Mouse (Mus musculus) G1E (cell line): Measurements from ENCODE around the gene Ncapd2. TPM values are rescaled to one million over a fixed set of nuclear protein-coding genes. Genes with fewer than 3 reads are reported as not detected.

Source experiments
- ATAC-seq: 2 replicates; pipeline ENCODE4 v1.8.0; 2016; ENCODE audit warnings: mild to moderate bottlenecking; ENCODE audit not compliant: insufficient number of reproducible peaks, poor library complexity, low FRiP score, severe bottlenecking; ENCODE audit errors: extremely low read depth
- DNase-seq: peaks from one replicate; pipeline ENCODE4 v3.0.0; 2012; ENCODE audit warnings: low spot score
- H3K27me3 ChIP-seq: 2 replicates; pipeline ENCODE4 v1.6.1; 2012; ENCODE audit warnings: mild to moderate bottlenecking, low read length, inconsistent platforms; ENCODE audit not compliant: insufficient read depth
- H3K36me3 ChIP-seq: replicated peaks from 2 replicates; pipeline ENCODE3; 2012; ENCODE audit warnings: mild to moderate bottlenecking, inconsistent platforms
- H3K4me1 ChIP-seq: 2 replicates; pipeline ENCODE4 v1.6.1; 2012; ENCODE audit warnings: low read depth, low read length, inconsistent platforms, mixed read lengths; ENCODE audit not compliant: insufficient read depth
- H3K4me3 ChIP-seq: 2 replicates; pipeline ENCODE4 v1.5.1; 2012; ENCODE audit warnings: low read depth, mild to moderate bottlenecking, inconsistent platforms, low read length, moderate library complexity, mixed read lengths
- H3K9me3 ChIP-seq: replicated peaks from 2 replicates; pipeline ENCODE4 v1.6.1; 2012; ENCODE audit warnings: inconsistent platforms
- CTCF ChIP-seq: IDR thresholded peaks from 2 replicates; pipeline ENCODE4 v1.5.1; 2012; ENCODE audit warnings: low read depth, low read length, inconsistent platforms, mixed read lengths
- GATA1 ChIP-seq: IDR thresholded peaks from 2 replicates; pipeline ENCODE4 v1.6.1; 2012; ENCODE audit warnings: borderline replicate concordance, low read length, inconsistent platforms, mixed read lengths
- GATA2 ChIP-seq: IDR thresholded peaks from 2 replicates; pipeline ENCODE4 v1.6.1; 2012; ENCODE audit warnings: low read depth, low read length, inconsistent platforms, borderline replicate concordance
- POLR2AphosphoS5 ChIP-seq: IDR thresholded peaks from 2 replicates; pipeline ENCODE4 v1.6.1; 2012; ENCODE audit warnings: low read depth, low read length, inconsistent platforms; ENCODE audit not compliant: insufficient replicate concordance
- TAL1 ChIP-seq: conservative IDR thresholded peaks from 2 replicates; pipeline ENCODE4 v1.6.1; 2012; ENCODE audit warnings: low read depth, low read length, inconsistent platforms, mixed read lengths
- polyA plus RNA-seq: library from polyadenylated mRNA; stranded (reverse); fragments of >175 nt; gene quantifications from 2 replicates; pipeline ENCODE4 v1.2.3, GENCODE M21; 2012
- total RNA-seq, 2 experiments: library from RNA; stranded (forward) in 1 of 2; stranded (reverse) in 1 of 2; fragments of 200-1000 nt in 1 of 2; fragments of >200 nt in 1 of 2; fragmentation: Nextera tagmentation in 1 of 2; gene quantifications; 2 replicates each; pipeline ENCODE4 v1.2.3; 2014 to 2017

Ncapd2 gene
- total and polyA plus RNA-seq, 3 experiments = 243 to 557 (median 269) TPM

GRCm38 (mm10) chr6:125155262-125155661 is 36.2 kb downstream of the Ncapd2 start:
- no peak for ATAC-seq
- H3K4me3 ChIP-seq = no peak overlapping the region

GRCm38 (mm10) chr6:125154550-125154949 is 37.0 kb downstream of the Ncapd2 start:
- H3K27me3 ChIP-seq = no peaks in the 10 kb centered on the region
- peaks cover 71% of the 10 kb centered on the region for H3K4me1 ChIP-seq
- TF ChIP-seq GATA1 = no peak
- no peak for TF ChIP-seq POLR2AphosphoS5
- no peak for TF ChIP-seq GATA2
- no peak for TF ChIP-seq CTCF
- no peak for TF ChIP-seq TAL1
- no peak overlapping the region for H3K4me3 ChIP-seq
- ATAC-seq (no peak), DNase-seq (no peak)
- H3K9me3 ChIP-seq = no peaks in the 10 kb centered on the region
- H3K36me3 ChIP-seq = peaks cover 92% of the 10 kb centered on the region

More at GRCm38 (mm10) chr6:125155262-125155661, 36.2 kb downstream of the Ncapd2 start:
- TF ChIP-seq GATA1 (no peak), POLR2AphosphoS5 (no peak), GATA2 (no peak), TAL1 (no peak), CTCF (no peak)
- Histone ChIP-seq H3K4me1 (peaks cover 73% of the 10 kb centered on the region), H3K27me3 (no peaks in the 10 kb centered on the region), H3K9me3 (no peaks in the 10 kb centered on the region), H3K36me3 (peaks cover 94% of the 10 kb centered on the region)
- DNase-seq = no peak

GRCm38 (mm10) chr6:125153682-125154081 is 37.8 kb downstream of the Ncapd2 start:
- TF ChIP-seq GATA2 (no peak), GATA1 (no peak), CTCF (no peak), POLR2AphosphoS5 (no peak), TAL1 (no peak)
- DNase-seq (no peak), ATAC-seq (no peak)
- H3K27me3 ChIP-seq = no peaks in the 10 kb centered on the region
- no peak overlapping the region for H3K4me3 ChIP-seq
- peaks cover 71% of the 10 kb centered on the region for H3K4me1 ChIP-seq
- H3K9me3 ChIP-seq = no peaks in the 10 kb centered on the region
- peaks cover 92% of the 10 kb centered on the region for H3K36me3 ChIP-seq

- peaks cover 95% of the 10 kb centered on the region for H3K36me3 ChIP-seq
- DNase-seq (no peak), ATAC-seq (no peak)
- no peaks in the 10 kb centered on the region for H3K9me3 ChIP-seq
- peaks cover 76% of the 10 kb centered on the region for H3K4me1 ChIP-seq
- H3K27me3 ChIP-seq = no peaks in the 10 kb centered on the region
- peak overlapping the region; percentile 64; the same call in 1 of the 2 replicates for H3K4me3 ChIP-seq
- TF ChIP-seq CTCF (no peak), GATA1 (no peak), GATA2 (no peak), TAL1 (no peak), POLR2AphosphoS5 (no peak)
Observed at GRCm38 (mm10) chr6:125153018-125153389, 38.5 kb downstream of the Ncapd2 start.

GRCm38 (mm10) chr6:125152212-125153017 is 39.1 kb downstream of the Ncapd2 start:
- ATAC-seq (peak; percentile 69), DNase-seq (peak; percentile 35)
- H3K36me3 ChIP-seq = peaks cover 95% of the 10 kb centered on the region
- no peaks in the 10 kb centered on the region for H3K27me3 ChIP-seq
- TF ChIP-seq TAL1 = no peak
- TF ChIP-seq GATA2 = no peak
- TF ChIP-seq POLR2AphosphoS5 = no peak
- no peak for TF ChIP-seq CTCF
- no peak for TF ChIP-seq GATA1
- peaks cover 80% of the 10 kb centered on the region for H3K4me1 ChIP-seq
- H3K9me3 ChIP-seq = no peaks in the 10 kb centered on the region
- H3K4me3 ChIP-seq = peak overlapping the region; percentile 64; the same call in 1 of the 2 replicates

GRCm38 (mm10) chr6:125149569-125149950 is 41.9 kb downstream of the Ncapd2 start:
- H3K27me3 ChIP-seq = no peaks in the 10 kb centered on the region
- no peaks in the 10 kb centered on the region for H3K9me3 ChIP-seq
- H3K4me3 ChIP-seq = no peak overlapping the region
- DNase-seq = no peak
- peaks cover 87% of the 10 kb centered on the region for H3K36me3 ChIP-seq
- H3K4me1 ChIP-seq = peaks cover 83% of the 10 kb centered on the region
- TF ChIP-seq GATA1 (no peak), GATA2 (no peak), CTCF (no peak), POLR2AphosphoS5 (no peak), TAL1 (no peak)
- ATAC-seq = no peak
